Mouse (Mus musculus): ENCODE measurements at regions not wholly inside any gene's neighbourhood (a gene's known extent, or its start where the extent isn't known, plus 50 kb on each side); places are given as distances from the start of the nearest gene placed in this dataset.

DNA sequence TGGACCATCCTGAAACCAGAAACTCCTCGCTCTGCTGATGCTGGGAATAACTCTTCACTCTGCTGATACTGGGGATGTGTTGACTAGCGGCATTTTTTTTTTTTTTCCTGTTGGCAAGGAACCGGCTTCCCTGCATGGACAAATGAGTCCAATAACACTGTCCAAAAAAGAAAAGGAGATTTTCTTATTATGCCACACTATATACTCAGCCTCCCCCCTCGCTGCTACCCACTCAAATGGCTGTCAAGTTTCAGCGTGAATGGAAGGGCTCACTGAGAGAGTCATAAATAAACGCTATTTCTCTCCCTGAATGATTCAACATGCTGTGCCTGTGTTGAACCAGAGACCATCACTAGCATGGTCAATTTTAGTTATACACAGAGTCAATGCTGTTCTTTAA lies 489.2 kb upstream of the Arid1b start:
- no peaks in the 10 kb centered on the region for H3K4me1 ChIP-seq (ENCODE audit: control insufficient read depth, insufficient read depth, low read length)
- ATAC-seq (ENCODE audit: low FRiP score, low TSS enrichment) = no peak
- WGBS = 49% methylated on average over 6 of the region's 6 CpGs
- H3K4me3 ChIP-seq (ENCODE audit: low read length) = no peak overlapping the region
- H3K27ac ChIP-seq (ENCODE audit: low read depth, low read length) = no peak overlapping the region
- H3K4me2 ChIP-seq (replicated peaks; ENCODE audit: low read depth, low read length) = no peak overlapping the region
- no peaks in the 10 kb centered on the region for H3K36me3 ChIP-seq (ENCODE audit: control insufficient read depth, insufficient read depth, low read length)
- no peak overlapping the region for H3K9ac ChIP-seq (ENCODE audit: low read depth, low read length)
- H3K9me3 ChIP-seq (ENCODE audit: control insufficient read depth, low read length) = no peaks in the 10 kb centered on the region
- H3K27me3 ChIP-seq (ENCODE audit: control insufficient read depth, insufficient read depth, low read length) = no peaks in the 10 kb centered on the region

DNA sequence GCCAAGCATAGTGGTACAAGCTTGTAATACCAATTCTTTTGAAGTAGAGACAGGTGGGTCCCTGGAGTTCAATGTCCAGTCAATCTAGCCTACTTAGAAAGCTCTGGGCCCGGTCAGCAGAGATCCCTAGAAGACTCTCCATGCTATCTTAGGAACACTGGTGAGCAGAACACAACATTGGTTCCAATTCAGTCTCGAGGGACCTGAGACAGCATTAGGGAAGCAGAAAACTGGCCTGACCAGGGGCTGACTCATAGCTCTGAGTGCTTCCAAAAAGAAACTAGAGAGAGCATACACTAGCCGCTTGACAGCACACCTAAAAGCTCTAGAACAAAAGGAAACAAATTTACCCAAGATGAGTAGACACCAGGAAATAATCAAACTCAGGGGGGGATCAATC lies 484.6 kb upstream of the Arid1b start:
- H3K4me3 ChIP-seq (ENCODE audit: low read length) = no peak overlapping the region
- H3K36me3 ChIP-seq (ENCODE audit: control insufficient read depth, insufficient read depth, low read length) = no peaks in the 10 kb centered on the region
- no peak for ATAC-seq (ENCODE audit: low FRiP score, low TSS enrichment)
- no peaks in the 10 kb centered on the region for H3K4me1 ChIP-seq (ENCODE audit: control insufficient read depth, insufficient read depth, low read length)
- no peaks in the 10 kb centered on the region for H3K9me3 ChIP-seq (ENCODE audit: control insufficient read depth, low read length)
- no peak overlapping the region for H3K27ac ChIP-seq (ENCODE audit: low read depth, low read length)
- H3K27me3 ChIP-seq (ENCODE audit: control insufficient read depth, insufficient read depth, low read length) = no peaks in the 10 kb centered on the region
- H3K9ac ChIP-seq (ENCODE audit: low read depth, low read length) = no peak overlapping the region
- WGBS = 87% methylated on average over 3 of the region's 3 CpGs
- no peak overlapping the region for H3K4me2 ChIP-seq (replicated peaks; ENCODE audit: low read depth, low read length)

DNA sequence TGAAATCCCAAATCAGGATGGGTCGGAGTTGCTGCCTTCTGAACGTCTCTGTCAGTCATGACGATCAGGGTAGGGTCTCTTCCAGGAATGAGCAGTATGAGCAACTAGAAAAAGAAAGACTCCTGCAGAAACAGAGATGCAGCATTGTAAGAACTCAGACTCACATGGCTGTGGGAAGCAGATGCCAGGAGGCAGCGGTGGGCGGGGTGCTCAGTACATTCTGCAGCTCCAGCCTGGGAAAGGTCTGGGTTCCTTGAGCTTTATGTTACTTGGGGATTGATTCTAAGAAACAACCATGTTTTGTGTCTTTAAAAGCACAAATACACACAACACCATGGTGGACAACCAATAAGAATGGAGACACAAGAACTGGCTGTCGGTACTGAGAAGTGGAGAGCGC lies 478.0 kb upstream of the Arid1b start:
- H3K9me3 ChIP-seq (ENCODE audit: control insufficient read depth, low read length) = no peaks in the 10 kb centered on the region
- no peak overlapping the region for H3K4me2 ChIP-seq (replicated peaks; ENCODE audit: low read depth, low read length)
- H3K27me3 ChIP-seq (ENCODE audit: control insufficient read depth, insufficient read depth, low read length) = no peaks in the 10 kb centered on the region
- no peak overlapping the region for H3K4me3 ChIP-seq (ENCODE audit: low read length)
- no peaks in the 10 kb centered on the region for H3K4me1 ChIP-seq (ENCODE audit: control insufficient read depth, insufficient read depth, low read length)
- WGBS = 85% methylated on average over 7 of the region's 7 CpGs
- no peak for ATAC-seq (ENCODE audit: low FRiP score, low TSS enrichment)
- H3K36me3 ChIP-seq (ENCODE audit: control insufficient read depth, insufficient read depth, low read length) = no peaks in the 10 kb centered on the region
- no peak overlapping the region for H3K27ac ChIP-seq (ENCODE audit: low read depth, low read length)
- H3K9ac ChIP-seq (ENCODE audit: low read depth, low read length) = no peak overlapping the region

DNA sequence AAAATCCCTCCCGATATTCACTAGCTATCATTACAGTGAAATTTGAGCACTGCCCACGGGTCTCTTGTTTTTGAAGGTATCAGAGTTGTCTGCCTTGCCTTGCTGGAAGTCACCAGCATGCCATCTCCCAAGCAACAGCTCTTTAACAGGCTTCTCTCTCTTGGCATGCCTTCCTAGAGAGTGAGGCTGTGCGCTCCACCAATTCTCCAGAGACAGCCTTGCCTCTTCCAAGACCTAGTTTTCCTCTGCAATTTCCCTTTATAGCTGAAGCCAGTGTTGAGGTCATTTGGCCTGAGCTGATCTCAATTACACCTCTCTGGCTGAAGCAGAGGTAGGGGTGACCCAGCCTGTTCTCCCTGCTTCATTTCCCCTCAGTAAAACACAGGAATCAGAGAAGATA lies 477.3 kb upstream of the Arid1b start:
- Histone ChIP-seq H3K4me3 (ENCODE audit: low read length) (no peak overlapping the region), H3K36me3 (ENCODE audit: control insufficient read depth, insufficient read depth, low read length) (no peaks in the 10 kb centered on the region), H3K27ac (ENCODE audit: low read depth, low read length) (no peak overlapping the region), H3K4me1 (ENCODE audit: control insufficient read depth, insufficient read depth, low read length) (no peaks in the 10 kb centered on the region), H3K9me3 (ENCODE audit: control insufficient read depth, low read length) (no peaks in the 10 kb centered on the region), H3K27me3 (ENCODE audit: control insufficient read depth, insufficient read depth, low read length) (no peaks in the 10 kb centered on the region), H3K9ac (ENCODE audit: low read depth, low read length) (no peak overlapping the region), H3K4me2 (replicated peaks; ENCODE audit: low read depth, low read length) (no peak overlapping the region)
- ATAC-seq (ENCODE audit: low FRiP score, low TSS enrichment) = no peak
- WGBS = 38% methylated on average over 3 of the region's 3 CpGs

DNA sequence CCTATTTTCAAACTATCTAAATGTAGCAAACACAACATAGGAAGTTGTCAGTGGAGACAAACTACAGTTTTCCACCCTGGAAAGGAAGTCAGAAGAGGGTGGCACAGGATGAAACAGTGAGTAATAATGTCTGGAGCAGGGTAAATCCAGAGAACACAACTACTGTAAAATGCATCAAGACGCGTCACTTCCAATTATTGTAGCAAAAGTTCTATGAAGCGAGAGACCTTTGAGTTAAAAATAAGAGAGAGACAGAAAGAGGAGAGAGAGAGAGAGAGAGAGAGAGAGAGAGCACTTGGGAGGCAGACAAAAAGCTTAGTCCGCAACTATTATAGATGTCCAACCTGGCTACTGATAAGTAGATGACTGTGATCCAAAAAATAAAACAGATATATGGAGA lies 473.1 kb upstream of the Arid1b start:
- H3K9me3 ChIP-seq (ENCODE audit: control insufficient read depth, low read length) = no peaks in the 10 kb centered on the region
- H3K27me3 ChIP-seq (ENCODE audit: control insufficient read depth, insufficient read depth, low read length) = no peaks in the 10 kb centered on the region

DNA sequence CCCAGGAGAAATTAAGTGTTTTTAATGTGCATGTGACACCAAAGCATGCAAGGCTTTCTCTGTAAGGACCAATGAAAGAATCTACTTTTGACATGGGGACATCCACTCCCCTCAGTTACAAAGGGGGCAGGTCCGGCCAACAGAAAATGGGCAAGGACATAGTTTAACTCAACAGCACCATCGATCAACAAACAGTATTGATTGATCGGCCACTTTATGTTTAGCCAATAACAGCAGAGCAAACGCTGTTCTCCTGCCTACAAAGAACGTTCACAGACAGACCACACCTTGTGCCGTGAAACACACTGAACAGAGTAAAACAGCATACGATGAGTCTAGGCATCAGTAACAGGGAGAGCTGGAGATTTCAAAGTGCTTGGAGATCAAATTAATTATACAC lies 467.7 kb upstream of the Arid1b start:
- Histone ChIP-seq H3K9me3 (ENCODE audit: control insufficient read depth, low read length) (no peaks in the 10 kb centered on the region), H3K4me2 (replicated peaks; ENCODE audit: low read depth, low read length) (no peak overlapping the region), H3K9ac (ENCODE audit: low read depth, low read length) (no peak overlapping the region), H3K36me3 (ENCODE audit: control insufficient read depth, insufficient read depth, low read length) (no peaks in the 10 kb centered on the region), H3K4me3 (ENCODE audit: low read length) (no peak overlapping the region), H3K4me1 (ENCODE audit: control insufficient read depth, insufficient read depth, low read length) (no peaks in the 10 kb centered on the region), H3K27me3 (ENCODE audit: control insufficient read depth, insufficient read depth, low read length) (no peaks in the 10 kb centered on the region), H3K27ac (ENCODE audit: low read depth, low read length) (no peak overlapping the region)
- ATAC-seq (ENCODE audit: low FRiP score, low TSS enrichment) = no peak
- WGBS = 92% methylated on average over 7 of the region's 7 CpGs

More for the DNA sequence above, 473.1 kb upstream of the Arid1b start:
- no peak for ATAC-seq (ENCODE audit: low FRiP score, low TSS enrichment)
- H3K27ac ChIP-seq (ENCODE audit: low read depth, low read length) = no peak overlapping the region
- no peak overlapping the region for H3K9ac ChIP-seq (ENCODE audit: low read depth, low read length)
- no peaks in the 10 kb centered on the region for H3K4me1 ChIP-seq (ENCODE audit: control insufficient read depth, insufficient read depth, low read length)
- 84% methylated on average over 4 of the region's 4 CpGs for WGBS
- no peak overlapping the region for H3K4me3 ChIP-seq (ENCODE audit: low read length)
- H3K4me2 ChIP-seq (replicated peaks; ENCODE audit: low read depth, low read length) = no peak overlapping the region
- H3K36me3 ChIP-seq (ENCODE audit: control insufficient read depth, insufficient read depth, low read length) = no peaks in the 10 kb centered on the region

DNA sequence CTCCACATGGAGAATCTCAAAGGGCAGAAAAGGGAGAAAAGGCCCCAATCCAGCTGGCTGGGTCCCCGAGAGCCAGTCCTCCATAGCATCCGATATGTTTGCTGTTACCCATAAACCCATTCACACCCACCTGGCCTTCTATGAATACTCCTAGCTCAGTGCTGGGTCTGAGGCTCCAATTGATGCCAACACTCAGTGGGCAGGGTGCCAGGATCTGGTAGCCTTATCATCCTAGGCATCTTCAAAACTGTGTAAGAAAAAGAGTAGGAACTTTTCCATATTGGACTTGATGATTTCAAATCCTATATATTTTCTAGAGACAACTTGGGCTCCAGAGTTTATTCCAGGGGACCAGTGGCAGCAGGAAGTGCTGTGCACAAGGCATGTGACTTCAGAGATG lies 462.0 kb upstream of the Arid1b start:
- Histone ChIP-seq H3K27me3 (ENCODE audit: control insufficient read depth, insufficient read depth, low read length) (no peaks in the 10 kb centered on the region), H3K9me3 (ENCODE audit: control insufficient read depth, low read length) (no peaks in the 10 kb centered on the region), H3K9ac (ENCODE audit: low read depth, low read length) (no peak overlapping the region), H3K4me3 (ENCODE audit: low read length) (no peak overlapping the region), H3K36me3 (ENCODE audit: control insufficient read depth, insufficient read depth, low read length) (no peaks in the 10 kb centered on the region), H3K4me1 (ENCODE audit: control insufficient read depth, insufficient read depth, low read length) (no peaks in the 10 kb centered on the region), H3K4me2 (replicated peaks; ENCODE audit: low read depth, low read length) (no peak overlapping the region), H3K27ac (ENCODE audit: low read depth, low read length) (no peak overlapping the region)
- 91% methylated on average over 2 of the region's 2 CpGs for WGBS
- ATAC-seq (ENCODE audit: low FRiP score, low TSS enrichment) = no peak

DNA sequence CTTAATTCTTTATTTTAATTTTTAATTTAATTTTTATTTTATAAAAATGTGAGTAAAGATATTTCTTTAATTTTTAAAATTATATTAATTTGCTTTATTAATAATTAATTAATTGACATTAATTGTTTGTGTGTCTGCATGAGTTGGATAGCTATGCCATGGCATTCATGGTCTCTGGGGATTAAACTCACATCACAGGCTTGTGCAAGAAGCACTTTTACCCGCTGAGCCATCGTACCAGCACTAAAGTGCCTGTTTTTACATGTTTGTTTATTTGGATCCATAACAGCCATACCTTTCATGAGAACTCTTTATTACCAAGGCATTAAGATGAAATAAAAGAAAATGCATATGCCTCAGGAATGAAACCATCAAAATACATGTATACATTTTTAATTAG lies 453.7 kb upstream of the Arid1b start:
- H3K9ac ChIP-seq (ENCODE audit: low read depth, low read length) = no peak overlapping the region
- 85% methylated on average over 2 of the region's 2 CpGs for WGBS
- H3K4me1 ChIP-seq (ENCODE audit: control insufficient read depth, insufficient read depth, low read length) = no peaks in the 10 kb centered on the region
- no peaks in the 10 kb centered on the region for H3K9me3 ChIP-seq (ENCODE audit: control insufficient read depth, low read length)
- no peak overlapping the region for H3K4me2 ChIP-seq (replicated peaks; ENCODE audit: low read depth, low read length)
- no peaks in the 10 kb centered on the region for H3K27me3 ChIP-seq (ENCODE audit: control insufficient read depth, insufficient read depth, low read length)
- no peak for ATAC-seq (ENCODE audit: low FRiP score, low TSS enrichment)
- H3K36me3 ChIP-seq (ENCODE audit: control insufficient read depth, insufficient read depth, low read length) = no peaks in the 10 kb centered on the region
- H3K27ac ChIP-seq (ENCODE audit: low read depth, low read length) = no peak overlapping the region
- no peak overlapping the region for H3K4me3 ChIP-seq (ENCODE audit: low read length)

DNA sequence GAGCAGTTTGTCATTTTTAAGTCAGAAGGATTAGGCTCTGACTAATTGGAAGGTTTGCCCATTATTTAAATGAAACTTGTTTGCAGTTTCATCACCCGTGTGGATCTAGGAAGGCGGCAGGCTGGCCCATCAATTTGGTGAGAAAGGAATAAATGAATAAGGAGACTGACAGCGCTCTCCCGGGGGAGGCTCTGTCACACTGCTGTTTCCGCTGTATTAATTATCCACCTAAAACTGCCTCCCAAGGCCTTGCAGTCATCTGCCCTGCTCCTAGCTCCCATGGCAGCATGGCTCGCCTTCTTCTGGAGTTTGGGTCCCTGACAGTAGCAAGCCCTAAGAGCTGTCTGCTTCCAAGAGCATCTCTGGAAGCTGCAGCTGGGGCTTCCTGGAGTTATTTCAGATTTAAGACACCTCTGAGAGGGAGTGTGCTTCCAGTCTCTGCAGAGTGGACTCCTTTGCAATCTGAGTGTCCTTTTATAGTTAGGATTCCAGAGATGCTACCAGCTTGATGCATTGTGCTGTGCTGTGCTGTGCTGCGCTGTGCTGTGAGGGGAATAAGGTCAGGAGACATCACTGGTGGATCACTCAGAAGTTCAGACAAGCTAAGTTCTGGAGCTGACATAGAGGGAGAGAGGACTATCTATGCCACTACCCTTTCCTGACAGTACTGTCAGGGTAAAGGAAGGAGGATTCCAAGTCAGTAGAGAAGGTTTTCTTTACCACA lies 452.9 kb upstream of the Arid1b start:
- no peak overlapping the region for H3K9ac ChIP-seq (ENCODE audit: low read depth, low read length)

More for the DNA sequence above, 452.9 kb upstream of the Arid1b start:
- H3K36me3 ChIP-seq (ENCODE audit: control insufficient read depth, insufficient read depth, low read length) = no peaks in the 10 kb centered on the region
- H3K4me1 ChIP-seq (ENCODE audit: control insufficient read depth, insufficient read depth, low read length) = no peaks in the 10 kb centered on the region
- H3K27me3 ChIP-seq (ENCODE audit: control insufficient read depth, insufficient read depth, low read length) = no peaks in the 10 kb centered on the region
- no peak overlapping the region for H3K4me3 ChIP-seq (ENCODE audit: low read length)
- ATAC-seq (ENCODE audit: low FRiP score, low TSS enrichment) = no peak
- H3K4me2 ChIP-seq (replicated peaks; ENCODE audit: low read depth, low read length) = no peak overlapping the region
- 19% methylated on average over 7 of the region's 7 CpGs for WGBS
- H3K9me3 ChIP-seq (ENCODE audit: control insufficient read depth, low read length) = no peaks in the 10 kb centered on the region
- H3K27ac ChIP-seq (ENCODE audit: low read depth, low read length) = no peak overlapping the region
